Mouse (Mus musculus): ENCODE measurements at regions not wholly inside any gene's neighbourhood (a gene's known extent, or its start where the extent isn't known, plus 50 kb on each side); places are given as distances from the start of the nearest gene placed in this dataset.

DNA sequence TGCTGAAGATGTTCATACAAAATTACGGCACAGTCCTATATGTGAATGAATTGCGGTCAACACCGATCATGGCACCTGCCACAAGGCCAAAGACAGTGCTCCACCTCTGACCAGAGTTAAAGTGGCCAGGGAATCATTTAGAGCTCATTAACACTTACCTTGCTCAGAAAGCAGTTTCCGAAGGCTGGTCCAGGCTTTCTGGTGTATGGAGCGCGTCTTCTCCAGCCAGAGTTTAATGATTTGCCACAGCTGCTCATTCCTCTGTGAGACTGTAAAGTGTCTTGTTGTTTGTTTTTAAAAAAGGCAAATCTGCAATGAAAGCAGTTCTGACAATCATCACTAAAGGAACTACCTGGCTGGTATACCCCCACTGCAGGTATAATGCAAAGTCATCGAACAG lies 256.7 kb downstream of the Nfkbiz start:
- no peak for DNase-seq (ENCODE audit: low read depth)

GRCm38 (mm10) chr16:55580827-55581226 lies 257.9 kb downstream of the Nfkbiz start:
- DNase-seq (ENCODE audit: low read depth) = no peak

DNA sequence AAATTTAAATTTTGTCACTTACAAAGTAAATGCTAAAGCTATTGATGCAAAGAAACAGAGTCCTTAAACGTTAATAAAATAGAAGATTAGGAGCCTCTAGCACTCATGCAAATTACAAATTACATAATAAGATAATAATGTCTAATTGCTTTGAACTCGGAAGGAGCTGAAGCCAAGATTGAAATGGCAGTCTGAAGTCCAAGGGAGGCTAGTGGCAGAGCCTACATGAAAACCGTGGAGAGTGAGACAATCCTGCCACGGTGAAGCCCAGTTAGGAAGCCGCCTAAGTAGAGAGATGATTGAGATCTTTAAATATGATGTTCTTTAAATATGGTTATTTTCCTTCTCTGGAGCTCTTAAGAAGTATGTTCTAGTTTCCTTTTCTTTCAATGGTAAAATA lies 260.0 kb downstream of the Nfkbiz start:
- no peak for DNase-seq (ENCODE audit: low read depth)

DNA sequence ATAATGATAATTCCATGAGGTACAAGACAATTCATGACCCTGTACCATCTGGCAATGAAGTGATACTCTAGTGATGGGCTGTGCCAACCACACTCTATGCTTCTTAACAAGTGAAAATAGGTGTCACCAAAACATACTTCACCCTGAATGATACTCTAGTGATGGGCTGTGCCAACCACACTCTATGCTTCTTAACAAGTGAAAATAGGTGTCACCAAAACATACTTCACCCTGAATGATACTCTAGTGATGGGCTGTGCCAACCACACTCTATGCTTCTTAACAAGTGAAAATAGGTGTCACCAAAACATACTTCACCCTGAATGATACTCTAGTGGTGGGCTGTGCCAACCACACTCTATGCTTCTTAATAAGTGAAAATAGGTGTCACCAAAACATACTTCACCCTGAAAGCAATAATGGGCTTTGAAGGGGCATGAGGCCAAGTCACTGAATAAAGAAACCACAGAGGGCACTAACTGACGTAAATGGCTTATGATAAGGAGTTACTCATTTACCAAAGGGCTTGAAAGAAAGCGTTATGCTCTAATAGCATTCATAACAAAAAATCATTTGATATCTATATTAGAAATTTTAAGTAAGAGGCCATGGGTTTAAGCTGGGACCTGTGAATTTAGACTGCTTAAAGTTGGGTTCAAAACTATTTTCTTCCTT lies 263.0 kb downstream of the Nfkbiz start:
- peak; percentile 20 for DNase-seq (ENCODE audit: low read depth)

DNA sequence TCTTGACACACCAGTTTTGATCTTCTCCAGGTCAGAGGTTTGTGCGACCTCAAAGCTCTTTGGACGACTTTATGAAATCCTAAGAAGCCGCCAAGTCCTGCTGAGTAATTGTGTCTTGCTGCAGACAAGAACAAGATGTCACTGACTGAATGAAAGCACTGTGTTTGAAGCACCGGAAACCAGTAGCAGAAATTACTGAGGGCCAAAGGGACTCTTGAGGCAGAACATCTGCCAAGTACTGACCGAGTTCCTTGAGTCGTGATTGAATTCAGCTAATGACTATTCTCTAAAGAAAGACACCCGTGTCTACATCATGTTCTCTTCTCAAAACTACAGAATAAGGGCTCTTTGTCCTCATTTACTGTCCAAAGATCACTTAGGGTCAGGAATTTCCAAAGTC lies 267.6 kb downstream of the Nfkbiz start:
- DNase-seq (ENCODE audit: low read depth) = no peak

DNA sequence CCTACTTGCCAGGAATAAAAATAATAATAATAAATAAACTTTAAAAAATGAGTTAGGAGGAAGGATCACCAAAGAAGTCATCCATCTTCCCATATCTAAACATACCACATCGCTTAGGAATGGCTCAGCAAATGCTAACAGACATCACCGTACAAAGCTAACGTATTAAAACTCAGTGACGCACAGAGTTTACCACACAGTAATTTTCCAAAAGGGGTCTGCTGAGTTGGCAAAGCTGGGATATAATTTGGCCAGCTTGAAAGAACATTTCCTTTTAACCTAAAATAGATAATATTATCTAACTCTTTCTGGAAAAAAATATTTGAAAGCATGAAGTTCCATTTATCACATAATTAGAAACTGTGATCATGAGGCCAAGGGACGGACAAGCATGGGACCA lies 268.6 kb downstream of the Nfkbiz start:
- no peak for DNase-seq (ENCODE audit: low read depth)

DNA sequence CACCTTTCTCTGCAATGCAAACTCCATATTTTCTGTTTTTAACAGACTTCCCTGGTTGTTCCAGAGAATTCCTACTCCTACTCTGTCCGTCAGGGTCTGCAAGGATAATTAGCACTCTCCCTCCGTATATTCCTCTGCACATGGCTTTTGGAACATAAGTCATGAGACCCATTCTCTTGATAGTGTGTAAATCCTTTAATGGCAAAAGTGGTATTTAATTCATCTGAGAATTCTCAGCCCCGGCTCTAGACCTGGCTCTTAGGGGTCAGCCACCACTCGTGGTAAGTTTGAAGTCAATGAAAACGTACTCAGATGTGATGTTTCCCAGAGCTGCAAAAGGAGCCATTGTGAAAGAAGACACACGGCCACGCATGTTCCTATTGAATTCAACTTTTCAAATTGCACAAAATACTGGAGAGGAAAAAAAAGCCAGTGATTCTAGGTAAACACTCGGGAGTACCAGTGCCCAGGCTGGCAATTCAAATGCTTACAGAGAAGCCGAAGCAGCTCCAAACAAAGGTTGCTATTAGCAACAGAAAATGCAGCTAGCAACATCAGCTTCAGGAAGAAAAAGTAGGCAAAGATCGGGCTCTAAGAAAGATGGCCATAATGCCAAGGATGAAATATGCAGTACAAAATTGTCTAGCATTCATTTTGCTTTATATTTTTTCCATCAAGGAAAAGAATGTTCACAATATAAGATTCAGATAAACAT lies 258.2 kb upstream of the Zpld1 start:
- peak; percentile 75 for DNase-seq (ENCODE audit: low read depth)

GRCm38 (mm10) chr16:55555224-55555623 lies 257.4 kb upstream of the Zpld1 start:
- peak; percentile 99 for DNase-seq (ENCODE audit: low read depth)

DNA sequence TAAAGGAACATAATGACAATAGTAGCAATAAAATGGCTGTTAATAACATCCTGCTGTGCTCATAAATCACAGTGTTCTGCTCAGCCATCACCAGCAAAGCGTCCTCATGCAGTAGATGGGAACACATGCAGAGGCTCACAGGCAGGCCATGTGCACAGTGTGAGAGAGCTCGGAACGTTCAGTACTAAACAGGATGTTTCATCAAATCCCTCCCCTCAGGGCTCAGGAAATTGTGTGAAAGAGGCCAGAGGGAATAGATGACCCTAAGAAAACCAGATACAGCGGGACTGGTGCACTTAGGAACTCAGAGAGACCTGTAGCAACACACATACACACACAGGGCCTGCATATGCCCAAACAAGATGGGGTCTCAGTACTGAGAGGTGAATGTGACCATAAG lies 256.1 kb upstream of the Zpld1 start:
- peak; percentile 73 for DNase-seq (ENCODE audit: low read depth)

GRCm38 (mm10) chr16:55551348-55551747 lies 253.6 kb upstream of the Zpld1 start:
- DNase-seq (ENCODE audit: low read depth) = no peak

- peak; percentile 93 for DNase-seq (ENCODE audit: low read depth)
Measured at GRCm38 (mm10) chr16:55550649-55551312, 253.0 kb upstream of the Zpld1 start.

- peak; percentile 91 for DNase-seq (ENCODE audit: low read depth)
Measured at GRCm38 (mm10) chr16:55547095-55547494, 249.3 kb upstream of the Zpld1 start.

GRCm38 (mm10) chr16:55540336-55541015 lies 242.7 kb upstream of the Zpld1 start:
- DNase-seq (ENCODE audit: low read depth) = peak; percentile 79

- no peak for DNase-seq (ENCODE audit: low read depth)
Measured at GRCm38 (mm10) chr16:55539179-55539578, 241.4 kb upstream of the Zpld1 start.

DNA sequence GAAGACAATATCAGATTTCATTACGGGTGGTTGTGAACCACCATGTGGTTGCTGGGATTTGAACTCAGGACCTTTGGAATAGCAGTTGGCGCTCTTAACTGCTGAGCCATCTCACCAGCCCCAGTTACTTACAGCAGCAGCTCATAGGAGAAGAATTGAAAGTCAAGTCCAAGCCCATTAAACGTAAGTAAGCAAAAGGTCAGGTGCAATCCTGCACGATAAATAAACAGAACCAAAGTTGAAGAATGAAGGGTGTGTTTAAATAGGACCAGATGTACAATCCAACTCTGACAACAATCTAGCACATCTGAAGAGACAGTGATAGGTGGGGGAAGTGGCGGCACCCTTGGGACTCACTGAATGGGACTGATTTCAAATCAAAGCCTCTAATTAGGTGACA lies 239.8 kb upstream of the Zpld1 start:
- DNase-seq (ENCODE audit: low read depth) = no peak

DNA sequence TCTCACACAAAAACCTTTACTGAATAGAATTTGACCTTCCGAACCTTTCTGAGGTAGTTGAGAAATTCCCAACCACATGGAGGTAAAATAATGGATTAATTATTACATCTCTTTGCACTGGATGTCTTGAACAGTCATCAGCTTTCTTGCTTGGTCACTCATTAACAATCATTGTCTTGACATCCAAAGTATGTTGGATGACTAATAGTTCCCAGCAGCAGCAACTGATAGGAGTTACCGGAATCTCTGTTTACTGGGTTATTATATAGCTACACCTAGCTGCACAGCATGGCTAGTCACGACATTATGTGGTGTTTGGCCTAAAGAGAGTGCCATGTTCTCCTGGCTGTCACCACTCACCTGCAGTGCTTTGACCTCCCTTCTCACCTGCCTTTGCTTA lies 234.9 kb upstream of the Zpld1 start:
- DNase-seq (ENCODE audit: low read depth) = no peak

- DNase-seq (ENCODE audit: low read depth) = no peak
Measured at GRCm38 (mm10) chr16:55530844-55531243, 233.1 kb upstream of the Zpld1 start.

- no peak for DNase-seq (ENCODE audit: low read depth)
Measured at GRCm38 (mm10) chr16:55527680-55528079, 229.9 kb upstream of the Zpld1 start.

DNA sequence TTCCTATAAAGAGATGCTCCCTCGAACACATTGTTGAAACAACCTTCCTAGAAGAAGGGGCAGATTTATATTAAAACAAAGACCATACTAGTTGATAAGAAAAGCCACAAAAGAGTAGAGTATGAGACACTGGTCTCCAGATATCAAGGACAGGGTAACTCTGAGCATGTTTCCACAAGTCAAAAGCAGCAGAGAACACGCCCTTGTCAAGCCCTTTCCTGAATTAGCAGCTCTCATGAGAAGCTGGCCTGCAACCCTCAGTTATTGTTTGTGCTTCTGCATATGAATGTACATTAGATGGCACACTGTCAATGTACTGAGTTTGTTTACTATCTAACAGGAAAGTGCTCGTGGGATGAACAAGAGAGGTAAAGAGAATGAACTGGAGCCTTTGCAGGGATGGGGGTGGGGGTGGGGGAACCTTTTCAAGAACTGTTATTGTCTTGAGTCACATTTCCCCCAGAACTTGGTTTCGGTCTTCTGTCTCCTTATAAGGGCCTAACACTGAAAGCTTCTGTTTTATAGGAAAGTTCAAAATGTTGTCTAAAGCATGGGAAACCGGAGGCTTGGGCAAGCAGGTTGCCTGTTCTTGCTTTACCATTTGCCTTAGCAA lies 228.6 kb upstream of the Zpld1 start:
- peak; percentile 63 for DNase-seq (ENCODE audit: low read depth)

- DNase-seq (ENCODE audit: low read depth) = no peak
Measured at GRCm38 (mm10) chr16:55523264-55523663, 225.5 kb upstream of the Zpld1 start.

DNA sequence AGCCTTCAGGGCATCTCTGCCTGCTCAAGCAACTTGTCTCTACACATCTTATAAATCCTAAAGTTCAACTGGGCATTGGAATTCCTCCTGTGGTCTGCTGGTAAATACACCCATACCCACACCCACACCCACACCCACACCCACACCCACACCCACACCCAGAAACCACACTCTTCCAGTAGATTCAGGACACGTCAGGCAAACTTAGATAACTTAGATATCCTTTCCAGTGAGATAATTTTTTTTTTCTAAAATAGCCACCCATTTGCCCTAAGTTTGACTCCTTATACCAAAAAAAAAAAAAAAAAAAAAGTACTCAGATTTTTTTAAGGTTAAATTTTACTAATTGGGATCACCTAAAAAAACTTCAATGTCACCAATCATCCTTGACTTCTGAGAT lies 224.5 kb upstream of the Zpld1 start:
- DNase-seq (ENCODE audit: low read depth) = peak; percentile 35

GRCm38 (mm10) chr16:55521421-55521971 lies 223.7 kb upstream of the Zpld1 start:
- DNase-seq (ENCODE audit: low read depth) = no peak
